Mouse (Mus musculus) neural tube, embryonic 11.5 days (tissue): ENCODE measurements around the gene Ppm1d. TPM values are rescaled to one million over a fixed set of nuclear protein-coding genes. Genes with fewer than 3 reads are reported as not detected.

ENCODE experiments used
- ATAC-seq: fragments of 200-750 bp; cut with Nextera tagmentation; 2 replicates; pipeline ENCODE4 v1.8.0; 2017; ENCODE audit warnings: moderate number of reproducible peaks, mild to moderate bottlenecking, moderate TSS enrichment, moderate library complexity; ENCODE audit not compliant: insufficient read depth, low FRiP score, low TSS enrichment
- DNase-seq: peaks from one replicate; pipeline ENCODE4 v3.0.0-alpha.2; 2015; ENCODE audit warnings: low spot score
- H3K27ac ChIP-seq: fragments of 300-500 bp; sonication (generic); 2 replicates; pipeline ENCODE4 v1.5.1; 2014; ENCODE audit warnings: low read depth, mild to moderate bottlenecking, low read length
- H3K27me3 ChIP-seq: fragments of 300-500 bp; sonication (generic); 2 replicates; pipeline ENCODE4 v1.6.1; 2014; ENCODE audit warnings: mild to moderate bottlenecking, low read length, mixed read lengths; ENCODE audit not compliant: control insufficient read depth, insufficient read depth
- H3K36me3 ChIP-seq: fragments of 300-500 bp; sonication (generic); 2 replicates; pipeline ENCODE4 v1.6.1; 2014; ENCODE audit warnings: mild to moderate bottlenecking, low read length, moderate library complexity, mixed read lengths; ENCODE audit not compliant: control insufficient read depth, insufficient read depth
- H3K4me1 ChIP-seq: fragments of 300-500 bp; sonication (generic); 2 replicates; pipeline ENCODE4 v1.6.1; 2014; ENCODE audit warnings: low read length, mixed read lengths; ENCODE audit not compliant: control insufficient read depth, insufficient read depth
- H3K4me2 ChIP-seq: fragments of 300-500 bp; sonication (generic); 2 replicates; pipeline ENCODE4 v1.6.1; 2014; ENCODE audit warnings: low read depth, mild to moderate bottlenecking, moderate library complexity
- H3K4me3 ChIP-seq: fragments of 300-500 bp; sonication (generic); 2 replicates; pipeline ENCODE4 v1.5.1; 2014; ENCODE audit warnings: low read depth, low read length
- H3K9ac ChIP-seq: fragments of 300-500 bp; sonication (generic); 2 replicates; pipeline ENCODE4 v1.6.1; 2014; ENCODE audit warnings: mild to moderate bottlenecking, low read length
- H3K9me3 ChIP-seq: fragments of 300-500 bp; sonication (generic); 2 replicates; pipeline ENCODE4 v1.6.1; 2016; ENCODE audit warnings: low read length; ENCODE audit not compliant: control insufficient read depth
- WGBS: fragments of 180-500 bp; shearing (Covaris S2); extraction: QIAGEN DNeasy Blood & Tissue Kit; methylation state at CpG from one replicate; pipeline ENCODE4 v1.1.7; 2014; 5-methylcytosine and 5-hydroxymethylcytosine counted together
- polyA plus RNA-seq: library from polyadenylated mRNA; unstranded; fragments of >200 nt; fragmentation: Nextera tagmentation; extraction: Ambion mirVana; gene quantifications from 2 replicates; pipeline ENCODE4 v1.2.1, GENCODE M21; 2014

Gene Ppm1d
- 28.0 and 29.9 TPM in 2 replicates for polyA plus RNA-seq

DNA sequence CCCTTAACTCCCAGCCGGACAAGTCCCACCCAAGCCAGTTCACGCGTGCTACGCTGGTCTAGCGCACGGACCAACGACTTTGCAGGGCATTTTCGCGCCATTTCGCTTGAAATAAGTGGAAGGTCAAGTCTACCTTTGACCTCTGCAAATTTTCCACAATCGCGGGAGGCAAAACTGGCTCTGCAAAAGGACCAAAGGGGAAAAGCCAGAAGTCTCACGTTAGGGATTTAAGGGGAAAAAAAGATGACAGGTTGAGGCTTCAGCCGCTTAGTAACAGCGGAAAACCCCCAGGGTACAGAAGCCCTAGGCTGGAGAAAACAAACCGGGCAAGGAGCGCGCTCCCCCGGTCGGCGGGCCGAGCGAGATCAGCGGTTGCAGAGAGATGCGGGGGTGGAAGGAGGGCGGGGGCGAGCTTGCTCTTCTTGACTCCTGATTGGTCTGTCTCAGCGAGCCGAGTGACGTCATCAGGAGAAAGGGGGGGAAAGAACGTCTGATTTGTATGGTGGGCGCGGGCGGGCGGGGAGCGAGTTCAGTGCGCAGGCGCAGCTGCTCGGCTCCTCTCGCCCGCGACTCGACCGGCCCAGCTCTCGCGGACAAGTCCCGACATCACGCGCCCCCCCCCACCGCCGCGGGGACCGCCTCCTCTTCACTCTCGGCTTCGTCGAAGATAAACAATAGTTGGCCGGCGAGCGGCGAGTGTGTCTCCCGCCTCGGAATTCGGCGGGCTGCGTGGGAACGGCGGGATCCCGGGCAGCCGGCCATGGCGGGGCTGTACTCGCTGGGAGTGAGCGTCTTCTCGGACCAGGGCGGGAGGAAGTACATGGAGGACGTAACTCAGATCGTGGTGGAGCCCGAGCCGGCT is at the start of gene Ppm1d:
Gene Ppm1d, plus strand, starts transcription at position 532 of the 862 bp plus-strand sequence.
- Histone ChIP-seq H3K27me3 (no peaks in the 10 kb centered on the region), H3K4me1 (peaks cover 7% of the 10 kb centered on the region; the same call in 1 of the 2 replicates), H3K27ac (peak within 1 kb of the TSS; percentile 88), H3K4me2 (peak within 1 kb of the TSS; percentile 81), H3K9me3 (no peaks in the 10 kb centered on the region), H3K4me3 (peak within 1 kb of the TSS; percentile 66), H3K9ac (peak within 1 kb of the TSS; percentile 72), H3K36me3 (0 out of 2 replicates have a peak, but pooled peaks cover 3% of the 10 kb centered on the region)
- under 1% methylated on average over 76 of the region's 78 CpGs for WGBS
- DNase-seq (peak; percentile 99), ATAC-seq (peak; percentile 91)

DNA sequence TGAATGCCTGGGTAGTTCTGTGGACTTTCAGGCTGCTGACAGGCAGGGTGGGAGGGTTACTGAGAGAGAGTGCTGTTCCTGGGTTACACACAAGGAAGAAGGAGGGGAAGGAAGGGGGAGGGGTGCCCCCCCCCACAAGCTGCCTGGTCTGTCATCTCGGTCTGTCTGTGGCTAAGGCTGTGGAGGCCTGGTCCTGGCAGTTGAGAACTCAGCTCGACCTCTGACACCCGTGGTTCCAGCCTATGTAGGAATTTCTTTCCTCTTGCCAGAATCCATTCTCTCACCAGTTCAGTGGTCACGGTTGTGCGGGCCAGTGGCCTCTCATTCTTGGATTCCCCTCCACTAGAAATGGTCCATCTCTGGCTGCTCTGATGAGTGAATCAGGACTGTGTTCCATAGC is 46.4 kb upstream of the Ppm1d start:
- 74% methylated on average over 5 of the region's 5 CpGs for WGBS
- no peak for DNase-seq

DNA sequence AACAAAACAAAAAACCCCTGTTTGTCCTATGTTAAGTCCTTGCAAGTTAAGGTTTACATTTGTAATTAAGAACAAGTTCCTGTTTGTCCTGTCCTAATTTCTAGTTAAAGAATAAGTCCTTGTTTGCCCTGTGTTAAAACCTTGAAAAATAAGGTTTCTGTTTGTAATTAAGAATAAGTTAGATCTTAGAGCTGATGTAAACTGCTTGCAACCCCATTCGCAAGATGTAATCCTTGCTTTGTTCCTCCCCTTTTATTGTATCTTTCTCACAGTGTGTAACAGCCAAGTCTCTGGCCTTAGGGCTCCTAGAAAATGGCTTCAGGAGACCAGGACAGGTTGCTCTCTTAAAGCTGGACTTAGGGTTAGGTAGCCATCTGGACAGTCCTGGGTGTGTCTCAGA is 43.7 kb upstream of the Ppm1d start:
- no peak overlapping the region for H3K27ac ChIP-seq
- no peak overlapping the region for H3K4me2 ChIP-seq
- ATAC-seq (no peak), DNase-seq (no peak)
- 79% methylated on average over 1 of the region's 1 CpGs for WGBS
- H3K27me3 ChIP-seq: no peaks in the 10 kb centered on the region
- H3K9me3 ChIP-seq: no peaks in the 10 kb centered on the region
- no peaks in the 10 kb centered on the region for H3K4me1 ChIP-seq
- no peaks in the 10 kb centered on the region for H3K36me3 ChIP-seq
- H3K9ac ChIP-seq: no peak overlapping the region
- H3K4me3 ChIP-seq: no peak overlapping the region

More for the DNA sequence above, 46.4 kb upstream of the Ppm1d start:
- Histone ChIP-seq H3K9ac (no peak overlapping the region), H3K36me3 (no peaks in the 10 kb centered on the region), H3K4me1 (no peaks in the 10 kb centered on the region), H3K27me3 (no peaks in the 10 kb centered on the region), H3K4me2 (no peak overlapping the region), H3K27ac (no peak overlapping the region), H3K9me3 (no peaks in the 10 kb centered on the region), H3K4me3 (no peak overlapping the region)
- ATAC-seq: no peak

DNA sequence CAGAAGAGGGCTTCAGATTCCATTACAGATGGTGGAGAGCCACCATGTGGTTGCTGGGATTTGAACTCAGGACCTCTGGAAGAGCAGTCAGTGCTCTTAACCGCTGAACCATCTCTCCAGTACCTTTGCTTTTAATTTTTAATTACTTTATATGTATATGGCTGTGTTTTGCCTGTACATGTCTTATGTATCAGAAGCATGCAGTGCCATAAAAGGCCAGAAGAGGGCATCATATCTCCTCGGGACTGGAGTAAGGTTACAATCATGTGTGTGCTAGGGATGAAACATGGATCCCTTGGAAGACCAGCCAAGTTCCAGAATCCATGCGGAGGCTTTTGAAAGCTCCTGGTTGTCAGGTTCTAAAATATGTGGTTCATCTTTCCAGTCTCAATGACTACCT is 40.4 kb upstream of the Ppm1d start:
- H3K4me1 ChIP-seq: no peaks in the 10 kb centered on the region
- DNase-seq: no peak
- 56% methylated on average over 3 of the region's 3 CpGs for WGBS
- no peak for ATAC-seq
- no peaks in the 10 kb centered on the region for H3K36me3 ChIP-seq
- H3K9ac ChIP-seq: no peak overlapping the region
- no peaks in the 10 kb centered on the region for H3K9me3 ChIP-seq
- H3K4me3 ChIP-seq: no peak overlapping the region
- no peak overlapping the region for H3K4me2 ChIP-seq
- H3K27me3 ChIP-seq: no peaks in the 10 kb centered on the region
- no peak overlapping the region for H3K27ac ChIP-seq

DNA sequence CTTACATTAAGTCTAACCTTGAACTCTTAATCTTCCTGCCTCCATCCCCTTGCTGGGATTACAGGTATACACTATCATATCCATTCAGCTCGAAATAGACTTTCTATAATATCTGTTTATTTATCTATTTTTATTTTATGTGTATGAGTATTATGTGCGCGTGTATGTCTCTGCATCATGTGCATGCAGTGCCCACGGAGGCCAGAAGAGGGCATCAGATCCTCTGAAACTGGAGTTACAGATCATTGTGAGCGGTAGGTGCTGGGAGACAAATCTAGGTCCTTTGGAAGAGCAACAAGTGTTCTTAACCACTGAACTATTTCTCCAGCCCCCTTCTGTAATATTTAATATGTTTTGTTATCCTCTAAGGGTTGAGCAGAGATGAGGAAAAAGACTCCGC is 37.7 kb upstream of the Ppm1d start:
- no peaks in the 10 kb centered on the region for H3K9me3 ChIP-seq
- no peaks in the 10 kb centered on the region for H3K4me1 ChIP-seq
- H3K4me3 ChIP-seq: no peak overlapping the region
- no peak for ATAC-seq
- no peak overlapping the region for H3K9ac ChIP-seq
- H3K27ac ChIP-seq: no peak overlapping the region
- H3K4me2 ChIP-seq: no peak overlapping the region
- H3K36me3 ChIP-seq: no peaks in the 10 kb centered on the region
- H3K27me3 ChIP-seq: no peaks in the 10 kb centered on the region
- WGBS: 69% methylated on average over 6 of the region's 6 CpGs
- DNase-seq: no peak

DNA sequence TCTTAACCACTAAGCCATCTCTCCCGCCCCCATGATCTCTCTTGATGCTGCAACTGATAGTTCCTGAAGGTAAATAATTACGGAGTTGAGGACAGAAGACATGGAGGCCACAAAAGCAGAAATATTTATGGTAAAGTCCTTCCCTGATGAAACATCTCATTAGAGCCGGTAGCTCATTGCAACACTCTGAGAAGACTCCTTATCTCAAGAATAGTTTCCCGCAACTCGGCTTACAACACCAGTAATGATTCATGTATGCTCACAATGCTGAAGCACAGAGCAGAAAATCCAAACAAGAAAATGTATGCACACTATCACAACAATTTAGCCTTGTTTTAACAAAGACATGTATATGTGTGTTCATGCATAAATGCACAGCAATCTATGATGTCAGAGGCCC is 35.9 kb upstream of the Ppm1d start:
- WGBS: 93% methylated on average over 5 of the region's 5 CpGs

DNA sequence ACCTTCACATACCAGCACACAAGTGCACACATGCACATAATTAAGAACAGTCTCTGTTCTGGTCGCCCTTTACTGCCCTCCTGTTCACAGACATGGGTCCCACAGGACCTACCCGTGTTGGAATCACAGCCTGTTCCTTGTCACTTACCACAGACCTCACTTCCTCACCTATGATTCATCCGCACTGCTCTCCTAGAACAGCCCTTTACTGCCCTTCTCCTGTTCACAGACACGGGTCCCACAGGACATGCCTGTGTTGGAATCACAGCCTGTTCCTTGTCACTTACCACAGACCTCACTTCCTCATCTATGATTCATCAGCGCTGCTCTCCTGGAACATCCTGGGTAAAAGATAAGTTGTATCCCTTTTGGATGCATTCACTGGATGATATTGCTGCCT is 33.4 kb upstream of the Ppm1d start:
- DNase-seq: no peak
- H3K9me3 ChIP-seq: no peaks in the 10 kb centered on the region
- no peak overlapping the region for H3K9ac ChIP-seq
- H3K4me2 ChIP-seq: no peak overlapping the region
- H3K4me1 ChIP-seq: no peaks in the 10 kb centered on the region
- H3K27ac ChIP-seq: no peak overlapping the region
- no peak for ATAC-seq
- no peaks in the 10 kb centered on the region for H3K36me3 ChIP-seq
- H3K27me3 ChIP-seq: no peaks in the 10 kb centered on the region
- no peak overlapping the region for H3K4me3 ChIP-seq
- WGBS: 72% methylated on average over 5 of the region's 5 CpGs

More for the DNA sequence above, 35.9 kb upstream of the Ppm1d start:
- Histone ChIP-seq H3K4me2 (no peak overlapping the region), H3K4me3 (no peak overlapping the region), H3K4me1 (no peaks in the 10 kb centered on the region), H3K27me3 (no peaks in the 10 kb centered on the region), H3K27ac (no peak overlapping the region), H3K9me3 (no peaks in the 10 kb centered on the region), H3K9ac (no peak overlapping the region), H3K36me3 (no peaks in the 10 kb centered on the region)
- no peak for ATAC-seq
- no peak for DNase-seq

DNA sequence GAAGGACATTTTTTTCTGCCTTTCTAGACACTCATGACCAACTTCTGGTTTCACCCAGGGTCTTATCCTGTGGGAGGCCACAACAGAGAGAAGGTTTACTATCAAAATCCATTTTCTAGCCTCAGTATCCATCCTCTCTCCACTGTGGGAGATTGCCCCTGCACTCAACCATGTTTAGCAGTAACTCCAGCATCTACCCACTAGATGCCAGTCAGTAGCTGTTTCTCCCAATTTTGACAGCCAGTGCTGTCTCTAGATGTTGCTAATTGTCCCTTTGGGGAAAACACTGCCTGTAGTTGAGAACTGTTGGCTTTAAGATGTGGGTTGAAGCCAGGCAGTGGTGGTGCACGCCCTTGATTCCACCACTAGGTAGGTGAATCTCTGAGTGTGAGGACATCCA is 32.9 kb upstream of the Ppm1d start:
- Histone ChIP-seq H3K9ac (no peak overlapping the region), H3K27me3 (no peaks in the 10 kb centered on the region), H3K27ac (no peak overlapping the region), H3K9me3 (no peaks in the 10 kb centered on the region), H3K4me2 (no peak overlapping the region), H3K36me3 (no peaks in the 10 kb centered on the region), H3K4me3 (no peak overlapping the region), H3K4me1 (no peaks in the 10 kb centered on the region)
- no peak for DNase-seq
- no peak for ATAC-seq
- WGBS: 88% methylated on average over 1 of the region's 1 CpGs
